Mouse (Mus musculus) intestine, embryonic 16.5 days (tissue): ENCODE results near the gene Fam104a. TPM values are rescaled to one million over a fixed set of nuclear protein-coding genes. Genes with fewer than 3 reads are reported as not detected.

Experiments
- ATAC-seq: fragments of 200-750 bp; cut with Nextera tagmentation; 2 replicates; pipeline ENCODE4 v1.8.0; 2017; ENCODE audit warnings: moderate TSS enrichment, moderate library complexity
- H3K27ac ChIP-seq: fragments of 300-500 bp; sonication (generic); 2 replicates; pipeline ENCODE4 v1.5.1; 2014; ENCODE audit warnings: mild to moderate bottlenecking, low read length
- H3K27me3 ChIP-seq: fragments of 300-500 bp; sonication (generic); replicated peaks from 2 replicates; pipeline ENCODE4 v1.6.1; 2014; ENCODE audit warnings: low read length, control low read depth, mixed read lengths; ENCODE audit not compliant: control insufficient read depth, insufficient read depth
- H3K36me3 ChIP-seq: fragments of 300-500 bp; sonication (generic); 2 replicates; pipeline ENCODE4 v1.6.1; 2014; ENCODE audit warnings: low read length, control low read depth; ENCODE audit not compliant: control insufficient read depth, insufficient read depth
- H3K4me1 ChIP-seq: fragments of 300-500 bp; sonication (generic); 2 replicates; pipeline ENCODE4 v1.6.1; 2014; ENCODE audit warnings: low read length, control low read depth, mixed read lengths; ENCODE audit not compliant: control insufficient read depth, insufficient read depth
- H3K4me2 ChIP-seq: fragments of 300-500 bp; sonication (generic); 2 replicates; pipeline ENCODE4 v1.6.1; 2014; ENCODE audit warnings: low read depth, low read length, control low read depth
- H3K4me3 ChIP-seq: fragments of 300-500 bp; sonication (generic); 2 replicates; pipeline ENCODE4 v1.5.1; 2014; ENCODE audit warnings: mild to moderate bottlenecking, low read length
- H3K9ac ChIP-seq: fragments of 300-500 bp; sonication (generic); 2 replicates; pipeline ENCODE4 v1.6.1; 2014; ENCODE audit warnings: low read depth, low read length
- H3K9me3 ChIP-seq: fragments of 300-500 bp; sonication (generic); 2 replicates; pipeline ENCODE4 v1.6.1; 2016; ENCODE audit warnings: low read length, control low read depth; ENCODE audit not compliant: control insufficient read depth
- WGBS: fragments of 180-500 bp; shearing (Covaris S2); extraction: QIAGEN DNeasy Blood & Tissue Kit; methylation state at CpG from one replicate; pipeline ENCODE4 v1.1.7; 2014; 5-methylcytosine and 5-hydroxymethylcytosine counted together
- polyA plus RNA-seq: library from polyadenylated mRNA; unstranded; fragments of >200 nt; fragmentation: Nextera tagmentation; extraction: Ambion mirVana; gene quantifications from 2 replicates; pipeline ENCODE4 v1.2.1, GENCODE M21; 2015

Gene Fam104a
- polyA plus RNA-seq, 1 experiment from 2014 or later, result 41.7 TPM

DNA sequence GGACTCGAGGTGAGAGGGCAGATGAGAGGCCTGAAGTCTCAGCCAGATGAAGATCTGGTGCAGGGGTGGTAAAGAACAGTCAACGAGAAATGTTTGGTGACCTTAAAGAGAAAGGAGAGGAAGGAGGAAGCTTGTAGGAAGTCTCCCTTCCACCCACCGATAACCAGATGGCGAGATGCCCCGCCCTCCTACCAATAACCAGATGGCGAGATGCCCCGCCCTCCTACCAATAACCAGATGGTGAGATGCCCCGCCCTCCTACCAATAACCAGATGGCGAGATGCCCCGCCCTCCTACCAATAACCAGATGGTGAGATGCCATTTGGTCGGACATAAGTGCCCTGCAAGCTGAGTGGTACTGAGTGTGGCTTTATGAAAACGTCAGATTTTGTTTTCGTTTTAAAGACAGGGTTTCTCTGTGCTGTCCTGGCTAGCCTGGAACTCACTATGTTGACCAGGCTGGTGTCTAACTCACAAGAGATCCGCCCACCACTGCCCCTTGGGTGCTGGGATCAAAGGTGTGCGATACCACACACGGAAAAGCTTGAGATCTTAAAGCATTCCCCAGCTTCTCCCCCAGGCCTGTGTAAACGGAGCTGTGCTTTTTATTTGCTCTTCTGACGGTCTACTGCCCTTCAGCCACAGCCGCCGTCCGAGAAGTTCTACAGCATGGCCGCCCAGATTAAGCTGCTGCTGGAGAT, 32.6 kb downstream of the Fam104a start:
- Histone ChIP-seq H3K4me2 (peak overlapping the region; percentile 20; the same call in 1 of the 2 replicates), H3K9ac (no peak overlapping the region), H3K4me1 (peaks cover 10% of the 10 kb centered on the region), H3K4me3 (no peak overlapping the region), H3K36me3 (peaks cover 25% of the 10 kb centered on the region), H3K27ac (peak overlapping the region; percentile 65), H3K9me3 (no peaks in the 10 kb centered on the region), H3K27me3 (no peaks in the 10 kb centered on the region)
- ATAC-seq, result peak; percentile 17
- whole genome bisulfite sequencing, result 51% methylated on average over 22 of the region's 22 CpGs

DNA sequence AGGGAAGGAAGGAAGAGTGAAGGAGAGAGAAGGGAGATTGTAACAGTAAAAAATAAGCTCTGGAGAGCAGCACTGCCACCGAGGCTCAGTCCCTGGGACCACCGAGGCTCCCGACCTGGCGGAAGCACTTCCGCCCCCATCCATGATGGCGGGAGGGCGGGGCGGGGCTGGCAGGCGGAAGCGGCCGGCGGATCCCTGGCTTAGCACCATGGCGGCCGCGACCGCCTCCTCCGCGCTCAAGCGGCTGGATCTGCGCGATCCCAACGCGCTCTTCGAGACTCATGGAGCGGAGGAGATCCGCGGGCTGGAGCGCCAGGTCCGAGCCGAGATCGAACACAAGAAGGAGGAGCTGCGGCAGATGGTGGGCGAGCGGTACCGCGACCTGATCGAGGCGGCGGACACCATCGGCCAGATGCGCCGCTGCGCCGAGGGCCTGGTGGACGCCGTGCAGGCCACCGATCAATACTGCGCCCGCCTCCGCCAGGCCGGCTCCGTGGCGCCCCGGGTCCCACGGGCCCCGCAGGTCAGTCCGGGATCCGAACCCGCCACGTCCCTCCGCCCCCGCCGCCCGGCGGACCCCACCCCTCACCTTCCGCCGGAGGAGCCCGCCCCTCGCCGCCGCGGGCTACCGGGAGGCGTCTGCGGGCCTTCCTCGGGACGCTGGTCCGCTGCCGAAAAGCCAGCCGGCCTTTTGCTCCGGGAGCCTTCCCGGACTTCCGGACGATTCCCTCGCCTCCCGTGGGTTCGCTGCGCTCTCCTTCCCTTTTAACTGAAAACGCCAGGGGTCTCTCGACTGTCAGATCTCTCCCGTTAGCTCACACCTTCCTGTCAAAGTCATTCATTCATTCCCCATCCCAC, 34.4 kb downstream of the Fam104a start, which contains the start of gene Slc39a11:
Slc39a11 (minus strand) TSS at position 727 of the 858 bp plus-strand sequence.
- peaks cover 10% of the 10 kb centered on the region for H3K4me1 ChIP-seq
- H3K9me3 ChIP-seq, result no peaks in the 10 kb centered on the region
- WGBS, result under 1% methylated on average over 81 of the region's 91 CpGs
- H3K27ac ChIP-seq, result peak within 1 kb of the TSS; percentile 82
- H3K36me3 ChIP-seq, result peaks cover 14% of the 10 kb centered on the region
- H3K27me3 ChIP-seq, result no peaks in the 10 kb centered on the region
- peak within 1 kb of the TSS; percentile 77 for H3K4me2 ChIP-seq
- peak within 1 kb of the TSS; percentile 96 for H3K9ac ChIP-seq
- H3K4me3 ChIP-seq, result peak within 1 kb of the TSS; percentile 88
- peak; percentile 83 for ATAC-seq

DNA sequence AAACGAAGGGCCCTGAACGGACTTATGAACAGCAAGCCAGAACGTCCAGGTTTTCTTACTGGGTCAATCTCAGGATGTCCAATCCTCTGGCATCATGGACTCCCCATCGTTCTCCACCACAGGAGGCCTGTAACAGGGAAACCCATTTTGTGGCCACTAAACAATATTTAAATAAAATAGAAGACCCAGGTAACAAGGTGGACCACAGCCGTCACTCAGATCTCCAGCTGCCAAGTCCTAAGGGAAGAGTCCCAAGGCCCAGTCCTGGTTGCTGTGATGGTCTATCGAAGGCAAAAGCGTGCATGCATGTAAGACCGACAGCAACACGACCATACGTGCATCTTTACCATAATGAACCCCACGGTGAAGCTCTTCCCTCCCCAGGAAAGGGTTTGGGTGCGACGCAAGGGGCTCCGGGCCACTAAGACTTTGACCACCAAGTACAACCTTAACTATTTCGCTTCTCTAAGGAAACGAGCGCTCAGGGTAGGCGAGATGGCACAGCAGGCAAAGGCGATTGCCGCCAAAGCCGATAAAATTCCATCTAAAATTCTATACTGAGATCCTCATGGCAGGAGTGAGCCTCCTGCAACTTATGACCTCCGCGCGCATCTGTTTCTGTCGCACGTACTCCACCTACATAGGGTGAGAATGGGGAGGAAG, 35.1 kb downstream of the Fam104a start, which contains the start of gene Cog1:
Cog1 (plus strand) TSS at position 480 of the 663 bp plus-strand sequence.
- peak within 1 kb of the TSS; percentile 96 for H3K9ac ChIP-seq
- H3K27ac ChIP-seq, result peak within 1 kb of the TSS; percentile 82
- peak within 1 kb of the TSS; percentile 88 for H3K4me3 ChIP-seq
- H3K4me2 ChIP-seq, result peak within 1 kb of the TSS; percentile 77
- no peak for ATAC-seq
- H3K27me3 ChIP-seq, result no peaks in the 10 kb centered on the region
- peaks cover 9% of the 10 kb centered on the region for H3K36me3 ChIP-seq
- no peaks in the 10 kb centered on the region for H3K9me3 ChIP-seq
- WGBS, result 41% methylated on average over 26 of the region's 26 CpGs
- peaks cover 10% of the 10 kb centered on the region for H3K4me1 ChIP-seq

DNA sequence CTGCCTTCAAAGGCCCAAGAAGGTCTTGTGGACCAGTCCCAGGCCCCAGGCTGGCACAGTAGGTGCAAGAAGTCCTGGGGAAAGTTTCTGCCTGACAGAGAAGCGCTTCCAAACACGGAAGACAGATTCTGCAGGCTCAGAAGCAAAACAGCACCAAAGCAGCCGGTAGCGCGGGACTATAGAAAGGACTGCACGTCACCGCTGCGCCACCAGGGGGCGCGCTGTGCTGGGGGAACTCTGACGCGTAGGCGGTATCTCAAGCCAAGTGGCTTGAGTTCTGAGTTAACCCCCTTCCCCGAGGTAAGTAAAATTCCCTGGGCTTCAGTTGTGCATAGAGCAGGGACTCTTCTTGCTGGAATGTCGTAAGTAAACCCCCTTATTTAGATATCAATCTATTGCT, 35.8 kb downstream of the Fam104a start:
- Histone ChIP-seq H3K4me1 (peaks cover 10% of the 10 kb centered on the region), H3K36me3 (peaks cover 8% of the 10 kb centered on the region; the same call in 1 of the 2 replicates), H3K27me3 (no peaks in the 10 kb centered on the region), H3K4me2 (peak overlapping the region; percentile 21; the same call in 1 of the 2 replicates), H3K9me3 (no peaks in the 10 kb centered on the region), H3K9ac (no peak overlapping the region), H3K4me3 (no peak overlapping the region), H3K27ac (no peak overlapping the region)
- WGBS, result 3% methylated on average over 15 of the region's 15 CpGs
- 0 out of 2 replicates have a peak, but pooled peaks have one; percentile 10 for ATAC-seq

DNA sequence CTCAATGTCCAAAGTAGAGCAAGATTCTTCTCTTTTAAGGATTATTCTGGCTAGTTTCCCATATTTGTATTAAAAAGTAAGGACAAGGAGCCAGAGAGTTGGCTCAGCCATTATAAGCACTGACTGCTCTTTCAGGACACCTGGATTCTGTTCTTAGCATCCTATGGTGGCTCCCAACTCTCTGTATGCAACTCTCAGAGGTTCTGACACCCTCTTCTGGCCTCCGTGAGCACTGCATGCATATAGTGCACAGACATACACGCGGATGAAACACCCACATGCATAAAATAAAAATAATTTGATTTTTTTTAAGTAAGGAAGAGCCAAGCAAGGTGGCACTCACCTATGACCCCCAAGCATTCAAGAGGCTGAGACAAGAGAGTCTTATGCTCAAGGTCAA, 38.8 kb downstream of the Fam104a start:
- Histone ChIP-seq H3K4me3 (no peak overlapping the region), H3K27ac (no peak overlapping the region), H3K36me3 (no peaks in the 10 kb centered on the region), H3K9me3 (no peaks in the 10 kb centered on the region), H3K9ac (no peak overlapping the region), H3K27me3 (no peaks in the 10 kb centered on the region), H3K4me1 (peaks cover 2% of the 10 kb centered on the region; the same call in 1 of the 2 replicates), H3K4me2 (no peak overlapping the region)
- WGBS, result 85% methylated on average over 3 of the region's 3 CpGs
- ATAC-seq, result no peak

DNA sequence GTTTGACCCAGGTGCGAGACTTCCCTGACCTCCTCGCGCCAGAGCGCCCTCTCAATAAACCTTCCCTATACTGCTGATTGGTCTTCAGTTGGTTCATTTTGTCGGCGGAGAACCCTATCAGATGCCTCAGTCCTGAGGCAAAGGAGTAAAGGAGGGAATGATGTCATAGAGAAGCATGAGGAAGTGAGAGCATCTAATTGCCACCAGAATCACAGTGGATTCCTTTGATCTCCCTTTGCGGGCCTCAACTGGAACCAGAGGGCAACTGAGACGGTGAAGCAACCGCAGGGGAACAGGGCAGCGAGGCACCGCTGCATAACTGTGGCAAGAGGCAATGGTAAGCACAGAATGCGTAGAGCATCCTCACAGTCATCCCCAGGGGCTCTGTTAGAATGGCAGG, 45.3 kb downstream of the Fam104a start:
- 0 out of 2 replicates have a peak, but pooled peaks have one; percentile 31 for ATAC-seq
- Histone ChIP-seq H3K27ac (no peak overlapping the region), H3K36me3 (no peaks in the 10 kb centered on the region), H3K4me3 (no peak overlapping the region), H3K9ac (no peak overlapping the region), H3K27me3 (no peaks in the 10 kb centered on the region), H3K9me3 (no peaks in the 10 kb centered on the region), H3K4me1 (no peaks in the 10 kb centered on the region), H3K4me2 (no peak overlapping the region)
- 90% methylated on average over 12 of the region's 12 CpGs for WGBS

DNA sequence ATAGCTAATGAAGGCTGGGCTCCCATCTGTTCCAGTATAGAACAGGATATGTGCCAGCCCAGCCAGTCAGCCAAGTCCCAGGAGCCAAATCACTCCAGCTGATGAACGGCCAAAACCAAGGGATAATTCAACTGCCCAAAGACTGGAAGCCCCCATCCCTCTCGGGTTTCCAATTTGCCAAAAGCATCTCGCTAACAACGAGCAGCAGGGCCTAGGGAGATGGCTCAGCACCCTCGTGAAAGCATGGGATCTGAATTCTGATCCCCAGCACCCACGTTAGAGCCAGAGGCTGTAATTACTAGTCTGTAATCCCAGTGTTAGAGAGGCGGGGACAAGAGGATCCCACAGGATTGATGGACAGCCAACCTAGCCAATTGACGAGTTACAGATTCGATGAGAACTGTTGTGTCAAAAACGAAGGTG, 49.2 kb downstream of the Fam104a start:
- Histone ChIP-seq H3K4me1 (peaks cover 4% of the 10 kb centered on the region; the same call in 1 of the 2 replicates), H3K36me3 (no peaks in the 10 kb centered on the region), H3K9me3 (no peaks in the 10 kb centered on the region), H3K27ac (no peak overlapping the region), H3K4me2 (no peak overlapping the region), H3K4me3 (no peak overlapping the region), H3K27me3 (no peaks in the 10 kb centered on the region), H3K9ac (no peak overlapping the region)
- ATAC-seq, result no peak
- WGBS, result 75% methylated on average over 10 of the region's 10 CpGs

DNA sequence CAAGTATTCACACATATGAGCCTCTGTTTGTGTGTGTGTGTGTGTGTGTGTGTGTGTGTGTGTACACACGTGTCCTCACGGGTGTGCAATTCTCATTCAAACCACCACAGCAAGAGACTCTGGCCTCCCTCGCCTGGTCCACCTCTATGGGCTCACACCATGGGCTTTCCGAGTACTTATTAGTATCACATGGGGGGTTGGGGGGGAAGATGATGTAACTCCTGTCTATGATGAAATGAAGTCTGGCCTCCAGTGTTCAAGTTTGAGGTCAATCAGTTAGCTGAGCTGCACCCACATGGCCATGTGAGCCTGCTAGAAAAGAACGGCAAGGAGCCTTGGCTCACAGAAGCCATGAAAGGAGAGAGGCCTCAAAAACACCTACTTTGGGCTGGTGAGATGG, 50.6 kb downstream of the Fam104a start:
- no peak for ATAC-seq
- H3K27me3 ChIP-seq, result peaks cover 2% of the 10 kb centered on the region; the same call in 1 of the 2 replicates
- no peak overlapping the region for H3K9ac ChIP-seq

More for the DNA sequence above, 50.6 kb downstream of the Fam104a start:
- Histone ChIP-seq H3K4me1 (peaks cover 4% of the 10 kb centered on the region; the same call in 1 of the 2 replicates), H3K27ac (no peak overlapping the region), H3K36me3 (no peaks in the 10 kb centered on the region), H3K9me3 (no peaks in the 10 kb centered on the region), H3K4me2 (no peak overlapping the region), H3K4me3 (no peak overlapping the region)
- 93% methylated on average over 5 of the region's 5 CpGs for WGBS
